Mouse (Mus musculus): ENCODE results near the gene Dnajc19.

DNA sequence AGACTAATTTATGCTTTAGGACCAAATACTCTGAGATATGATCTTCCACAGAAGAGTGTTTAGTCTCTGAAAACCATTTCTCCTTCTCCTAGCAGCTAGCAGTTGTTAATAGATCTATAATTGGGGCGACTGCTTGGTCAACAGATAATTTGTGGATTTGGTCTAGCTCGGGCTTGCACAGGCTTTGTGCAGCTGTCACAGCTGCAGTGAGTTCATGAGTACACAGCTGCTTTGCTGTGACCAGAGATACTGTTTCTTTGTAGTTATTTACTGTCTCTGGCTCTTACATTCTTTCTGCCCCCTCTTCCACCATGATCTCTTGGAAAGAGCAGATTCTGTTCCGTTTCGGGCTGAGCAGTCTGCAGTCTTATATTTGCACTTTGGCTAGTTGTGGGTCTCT lies 39.1 kb downstream of the Dnajc19 start:
- TF ChIP-seq GATA1 (IDR thresholded peaks at IDR 0.05; ENCODE audit: low read length) (no peak), TAL1 (IDR thresholded peaks at IDR 0.05; ENCODE audit: low read length) (no peak)
